Mouse (Mus musculus) ES-Bruce4 (cell line): ENCODE data around the gene Figla. TPM values are rescaled to one million over a fixed set of nuclear protein-coding genes. Genes with fewer than 3 reads are reported as not detected.

ENCODE experiments used
- H3K27ac ChIP-seq: 2 replicates; pipeline ENCODE4 v1.5.1; 2012; ENCODE audit warnings: low read length, inconsistent platforms; ENCODE audit not compliant: insufficient read depth
- H3K27me3 ChIP-seq: 2 replicates; pipeline ENCODE4 v1.6.1; 2012; ENCODE audit warnings: mild to moderate bottlenecking, low read length, inconsistent platforms; ENCODE audit not compliant: control insufficient read depth, poor library complexity, insufficient read depth, severe bottlenecking
- H3K36me3 ChIP-seq: 2 replicates; pipeline ENCODE4 v1.6.1; 2012; ENCODE audit warnings: inconsistent platforms, mild to moderate bottlenecking, low read length, moderate library complexity; ENCODE audit not compliant: control insufficient read depth, poor library complexity, insufficient read depth, severe bottlenecking
- H3K4me1 ChIP-seq: one replicate; pipeline ENCODE4 v1.8.1; 2011; ENCODE audit warnings: low read length; ENCODE audit not compliant: control insufficient read depth, insufficient read depth
- H3K4me3 ChIP-seq: 2 replicates; pipeline ENCODE4 v1.5.1; 2011; ENCODE audit warnings: low read depth, mild to moderate bottlenecking, low read length
- H3K9ac ChIP-seq: 2 replicates; pipeline ENCODE4 v1.6.1; 2012; ENCODE audit warnings: low read depth, mild to moderate bottlenecking, inconsistent platforms; ENCODE audit not compliant: poor library complexity, severe bottlenecking
- H3K9me3 ChIP-seq: replicated peaks from 2 replicates; pipeline ENCODE4 v1.6.1; 2012; ENCODE audit warnings: mild to moderate bottlenecking, low read length, inconsistent platforms; ENCODE audit not compliant: control insufficient read depth, poor library complexity, insufficient read depth, severe bottlenecking
- CTCF ChIP-seq: IDR thresholded peaks from one replicate; pipeline ENCODE4 v1.8.1; 2011; ENCODE audit warnings: low read depth, low read length
- EP300 ChIP-seq: IDR thresholded peaks from 2 replicates; pipeline ENCODE4 v1.6.1; 2011; ENCODE audit warnings: low read depth, low read length; ENCODE audit not compliant: insufficient read depth
- POLR2A ChIP-seq: IDR thresholded peaks from one replicate; pipeline ENCODE4 v1.8.1; 2011; ENCODE audit warnings: low read length; ENCODE audit not compliant: insufficient read depth
- polyA plus RNA-seq: library from polyadenylated mRNA; stranded (reverse); fragments of >200 nt; gene quantifications from 2 replicates; pipeline ENCODE4 v1.2.4, GENCODE M21; 2011; ENCODE audit warnings: low read depth; ENCODE audit not compliant: missing spikeins, insufficient read depth, insufficient read length

The Figla gene
- polyA plus RNA-seq, 1 experiment, result not detected

DNA sequence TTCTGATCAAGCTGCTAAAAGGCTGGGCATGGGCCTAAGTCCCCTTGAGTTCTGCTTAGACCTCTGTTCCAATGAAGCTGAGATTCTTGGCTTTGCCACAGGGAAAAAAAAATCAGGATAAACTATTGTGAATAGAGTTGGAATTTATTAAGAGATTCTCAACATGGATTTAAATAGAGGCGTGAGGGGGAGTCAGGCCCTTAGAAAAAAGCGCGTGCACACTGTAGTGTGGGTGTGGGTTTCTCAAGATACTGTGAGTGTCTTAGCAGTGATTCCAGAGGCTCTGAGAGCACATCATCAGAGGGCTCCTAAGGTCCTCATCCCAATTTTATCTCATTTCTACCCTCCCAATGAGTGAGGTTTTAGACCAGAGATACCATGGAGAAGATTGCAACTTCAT is 44.2 kb downstream of the Figla start:
- Histone ChIP-seq H3K9ac (no peak overlapping the region), H3K27me3 (no peaks in the 10 kb centered on the region), H3K4me3 (no peak overlapping the region), H3K27ac (no peak overlapping the region), H3K36me3 (no peaks in the 10 kb centered on the region), H3K9me3 (no peaks in the 10 kb centered on the region), H3K4me1 (no peaks in the 10 kb centered on the region)
- no peak for TF ChIP-seq CTCF
- TF ChIP-seq POLR2A, result no peak
- no peak for TF ChIP-seq EP300

DNA sequence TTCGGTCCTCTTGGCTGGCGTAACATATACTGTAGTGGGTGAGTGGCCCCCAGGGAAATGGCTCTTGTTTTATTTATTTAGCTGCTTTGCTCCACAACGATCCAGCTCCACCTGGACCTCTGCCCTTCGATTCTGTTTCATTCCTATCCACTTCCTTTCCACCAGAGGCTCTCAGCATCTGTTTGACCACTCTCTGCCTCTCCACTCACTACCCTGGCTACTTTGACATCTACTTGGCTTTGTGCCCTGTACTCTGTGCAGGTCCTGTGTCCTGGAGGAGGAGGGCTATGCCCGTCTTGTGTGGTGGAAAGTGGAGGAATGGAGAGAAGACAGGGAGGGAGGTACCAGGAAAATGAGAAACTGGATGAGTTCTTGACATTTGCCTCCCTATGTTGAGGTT is 46.3 kb downstream of the Figla start:
- no peak overlapping the region for H3K9ac ChIP-seq
- no peaks in the 10 kb centered on the region for H3K27me3 ChIP-seq
- no peaks in the 10 kb centered on the region for H3K36me3 ChIP-seq
- no peaks in the 10 kb centered on the region for H3K4me1 ChIP-seq
- TF ChIP-seq EP300 (no peak), POLR2A (no peak), CTCF (no peak)
- no peaks in the 10 kb centered on the region for H3K9me3 ChIP-seq
- H3K27ac ChIP-seq, result no peak overlapping the region
- no peak overlapping the region for H3K4me3 ChIP-seq

DNA sequence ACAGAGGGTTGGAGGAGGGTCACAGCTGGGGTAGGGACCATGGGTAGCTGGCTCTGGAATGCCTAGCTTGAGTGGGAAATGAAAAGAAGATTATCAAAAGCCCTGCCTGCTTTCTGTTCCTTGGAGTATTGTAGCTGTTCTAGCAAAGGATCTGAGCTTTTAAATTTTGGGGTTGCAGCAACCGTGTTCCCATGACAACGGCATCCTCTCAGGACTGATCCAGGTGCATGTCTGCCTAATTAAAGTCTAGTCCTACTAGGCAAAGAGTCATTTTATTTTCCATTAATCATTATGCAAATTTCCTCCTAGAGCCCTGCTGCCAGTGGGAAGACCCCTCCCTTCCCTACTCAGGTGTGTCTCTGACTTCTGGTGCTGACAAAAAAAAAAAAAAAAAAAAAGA is 46.7 kb downstream of the Figla start:
- no peak for TF ChIP-seq POLR2A
- TF ChIP-seq CTCF, result no peak

DNA sequence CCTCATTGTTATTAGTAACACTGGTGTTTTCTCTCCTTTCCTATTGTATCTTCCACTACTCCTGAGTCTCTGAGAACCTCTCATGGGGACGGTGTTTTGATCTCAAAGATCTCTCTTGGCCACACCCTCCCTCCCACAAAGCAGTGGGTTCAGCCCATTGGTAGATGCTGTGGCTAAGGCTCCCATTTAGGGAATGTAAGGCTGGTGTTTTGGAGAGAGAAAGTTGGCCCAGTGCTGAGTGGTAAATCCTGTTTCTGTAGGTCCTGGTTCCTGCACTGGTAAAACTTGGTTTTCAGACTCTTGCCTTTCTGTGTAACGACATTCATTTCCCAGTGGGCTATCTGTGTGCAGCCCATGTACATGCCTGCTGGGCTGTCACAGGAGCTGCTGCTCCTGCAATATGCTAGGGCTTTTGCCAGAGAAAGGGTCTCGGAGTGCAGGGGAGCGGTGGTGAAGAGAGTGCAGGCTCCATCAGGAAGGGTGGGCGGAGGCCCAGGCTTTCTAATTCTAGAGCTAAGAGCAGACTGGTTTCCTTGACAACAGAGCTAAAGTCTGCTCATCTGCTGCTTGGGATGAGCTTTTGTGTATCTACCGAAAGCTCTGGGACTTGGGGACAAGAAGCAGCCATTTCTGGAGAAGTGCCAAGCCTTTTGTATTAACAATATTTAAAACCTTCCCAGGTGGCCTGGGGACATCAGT is 48.5 kb downstream of the Figla start:
- TF ChIP-seq POLR2A (no peak), EP300 (no peak), CTCF (no peak)
- no peak overlapping the region for H3K4me3 ChIP-seq
- H3K27ac ChIP-seq, result no peak overlapping the region

More for the DNA sequence above, 46.7 kb downstream of the Figla start:
- Histone ChIP-seq H3K9me3 (no peaks in the 10 kb centered on the region), H3K27ac (no peak overlapping the region), H3K36me3 (no peaks in the 10 kb centered on the region), H3K27me3 (no peaks in the 10 kb centered on the region), H3K4me1 (no peaks in the 10 kb centered on the region), H3K4me3 (no peak overlapping the region), H3K9ac (no peak overlapping the region)

DNA sequence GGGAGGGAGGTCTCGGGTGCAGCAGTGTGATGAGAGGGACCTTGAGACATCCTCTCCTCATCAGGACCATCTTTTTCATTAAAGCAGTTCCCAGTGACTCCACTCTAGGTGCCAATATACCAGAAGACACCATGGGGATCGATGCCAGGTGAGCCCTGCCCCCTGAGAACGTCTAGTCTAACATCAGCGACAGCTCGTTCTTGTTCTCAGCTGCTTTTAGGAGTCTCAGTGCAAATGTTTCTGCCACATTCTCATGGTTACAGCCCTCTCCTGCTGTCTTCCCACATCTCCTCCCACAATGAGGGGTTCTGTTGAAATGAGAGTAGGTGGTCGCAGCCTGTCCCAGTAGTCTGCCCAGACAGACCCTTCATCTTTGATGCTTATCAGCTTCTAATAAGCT is 50.8 kb downstream of the Figla start:
- Histone ChIP-seq H3K4me1 (no peaks in the 10 kb centered on the region), H3K4me3 (no peak overlapping the region), H3K9ac (no peak overlapping the region), H3K27ac (no peak overlapping the region), H3K9me3 (no peaks in the 10 kb centered on the region), H3K27me3 (no peaks in the 10 kb centered on the region; the same call in 1 of the 2 replicates), H3K36me3 (no peaks in the 10 kb centered on the region)
- TF ChIP-seq EP300 (no peak), CTCF (no peak), POLR2A (no peak)

More for the DNA sequence above, 48.5 kb downstream of the Figla start:
- no peaks in the 10 kb centered on the region for H3K27me3 ChIP-seq
- H3K9ac ChIP-seq, result no peak overlapping the region
- H3K36me3 ChIP-seq, result no peaks in the 10 kb centered on the region
- no peaks in the 10 kb centered on the region for H3K9me3 ChIP-seq
- no peaks in the 10 kb centered on the region for H3K4me1 ChIP-seq

DNA sequence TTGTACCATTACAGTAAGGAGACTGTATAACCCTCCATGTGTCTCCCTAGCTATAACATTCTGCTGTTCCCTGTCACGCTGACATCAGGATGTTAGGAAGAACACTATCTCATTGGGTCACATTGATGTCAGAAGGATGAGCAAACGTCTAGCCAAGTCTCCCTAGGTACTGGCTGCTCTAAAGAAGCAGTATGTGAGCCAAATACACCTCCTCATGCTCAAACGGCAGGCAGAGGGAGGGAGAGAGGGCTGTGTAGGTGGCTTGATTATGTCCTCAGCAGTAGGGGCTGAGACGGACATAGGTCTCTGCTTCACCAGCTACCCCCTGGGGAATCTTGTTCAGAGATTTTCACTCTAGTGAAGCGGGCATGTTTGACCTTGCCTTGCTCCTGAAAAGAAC is 51.2 kb downstream of the Figla start:
- no peaks in the 10 kb centered on the region; the same call in 1 of the 2 replicates for H3K27me3 ChIP-seq
- no peaks in the 10 kb centered on the region for H3K36me3 ChIP-seq
- H3K4me3 ChIP-seq, result no peak overlapping the region
- no peaks in the 10 kb centered on the region for H3K9me3 ChIP-seq
- no peaks in the 10 kb centered on the region for H3K4me1 ChIP-seq
- no peak overlapping the region for H3K9ac ChIP-seq
- no peak overlapping the region for H3K27ac ChIP-seq
- TF ChIP-seq POLR2A (no peak), CTCF (no peak), EP300 (no peak)
